Comparison of ENCODE assay signal across 16 mouse cellular contexts in genomic region chr6:141308451-141308850, GRCm38 (mm10). TPM values are rescaled to one million over a fixed set of nuclear protein-coding genes. Genes with fewer than 3 reads are reported as not detected.
DNase-seq lines count a peak whose midpoint lies in the region; ATAC-seq and TF ChIP-seq lines count a peak whose summit lies in the region.
"Had no signal": no experiment of that assay in that cellular context is flagged by ENCODE, and none has a peak within 500 bp of the region (broad histone marks: within the 10 kb centered on the region; RNA-seq: fewer than 3 reads in every experiment).

No protein-coding gene starts in this region.

- peaks cover 11% of the 10 kb centered on the region for H3K4me1 ChIP-seq in lung, adult 2 months (ENCODE audit: control insufficient read depth, insufficient read depth, low read length)
- peaks cover 9% of the 10 kb centered on the region for H3K4me1 ChIP-seq in heart, embryonic 16.5 days (ENCODE audit: control insufficient read depth, insufficient read depth, low read length)
- no peaks in the 10 kb centered on the region for H3K4me1 ChIP-seq in liver, postnatal 0 days (ENCODE audit: insufficient read depth)
- H3K4me1 ChIP-seq: embryonic facial prominence, embryonic 12.5 days had no signal

- no peaks in the 10 kb centered on the region for H3K36me3 ChIP-seq in heart, embryonic 16.5 days (ENCODE audit: control insufficient read depth, insufficient read depth)
- no peaks in the 10 kb centered on the region for H3K36me3 ChIP-seq in liver, postnatal 0 days (replicated peaks; ENCODE audit: insufficient read depth, low read length)
- H3K36me3 ChIP-seq: embryonic facial prominence, embryonic 12.5 days; heart, embryonic 15.5 days; lung, embryonic 15.5 days had no signal

- TF ChIP-seq CTCF in lung, adult 2 months (IDR thresholded peaks at IDR 0.05; ENCODE audit: insufficient read depth, low read length) = no peak
- TF ChIP-seq CTCF in liver, postnatal 0 days (IDR thresholded peaks at IDR 0.05; ENCODE audit: low read depth) = no peak

- no peak for TF ChIP-seq EP300 in liver, postnatal 0 days (IDR thresholded peaks at IDR 0.05; ENCODE audit: low read depth)

- ATAC-seq in heart, embryonic 16.5 days (replicated peaks; ENCODE audit: extremely low read depth, insufficient read depth, low FRiP score) = no peak
- no peak for ATAC-seq in liver, postnatal 0 days

- DNase-seq in adrenal gland, postnatal 14 days = peak; percentile 50
- no peak for DNase-seq in adrenal gland, adult 2 months
- peak; percentile 9 to 24 for DNase-seq in lung, adult 18-20 months
- no peak for DNase-seq in lung, adult 2 months
- peak; percentile 13 to 60 for DNase-seq in kidney, postnatal 36 days
- no peak for DNase-seq in spleen, postnatal 14 days (ENCODE audit: low spot score in 2 of 2)
- DNase-seq in liver, postnatal 0 days = no peak
- DNase-seq: adrenal gland, adult 8-10 months; cerebellum, postnatal 36 days; right cerebral cortex, postnatal 14 days; thymus, postnatal 25 days had no signal

- H3K9ac ChIP-seq in heart, embryonic 16.5 days (ENCODE audit: low read length) = no peak overlapping the region
- H3K9ac ChIP-seq in liver, postnatal 0 days (replicated peaks) = no peak overlapping the region
- H3K9ac ChIP-seq: embryonic facial prominence, embryonic 12.5 days; heart, embryonic 15.5 days; lung, embryonic 15.5 days had no signal

- no peaks in the 10 kb centered on the region for H3K27me3 ChIP-seq in heart, embryonic 16.5 days (ENCODE audit: control insufficient read depth, insufficient read depth, low read length)
- H3K27me3 ChIP-seq in liver, postnatal 0 days (ENCODE audit: insufficient read depth, low read length) = no peaks in the 10 kb centered on the region
- H3K27me3 ChIP-seq: embryonic facial prominence, embryonic 12.5 days; heart, embryonic 15.5 days; lung, embryonic 15.5 days had no signal

- no peaks in the 10 kb centered on the region for H3K9me3 ChIP-seq in heart, embryonic 16.5 days (replicated peaks; ENCODE audit: control insufficient read depth, low read length)
- H3K9me3 ChIP-seq in liver, postnatal 0 days (ENCODE audit: low read length) = no peaks in the 10 kb centered on the region
- H3K9me3 ChIP-seq: embryonic facial prominence, embryonic 12.5 days; heart, embryonic 15.5 days; lung, embryonic 15.5 days had no signal

- no peak overlapping the region for H3K4me3 ChIP-seq in lung, adult 2 months (replicated peaks; ENCODE audit: extremely low read depth, low read depth, low read length)
- no peak overlapping the region for H3K4me3 ChIP-seq in heart, embryonic 16.5 days (ENCODE audit: low read length)
- no peak overlapping the region for H3K4me3 ChIP-seq in liver, postnatal 0 days (ENCODE audit: low read depth, low read length)
- H3K4me3 ChIP-seq: embryonic facial prominence, embryonic 12.5 days; heart, embryonic 15.5 days; lung, embryonic 15.5 days had no signal

- no peak overlapping the region for H3K4me2 ChIP-seq in heart, embryonic 16.5 days (ENCODE audit: low read depth, low read length)
- H3K4me2 ChIP-seq in liver, postnatal 0 days (ENCODE audit: low read depth, low read length) = no peak overlapping the region
- H3K4me2 ChIP-seq: embryonic facial prominence, embryonic 12.5 days; heart, embryonic 15.5 days; lung, embryonic 15.5 days; midbrain, embryonic 11.5 days had no signal

- TF ChIP-seq POLR2A in lung, adult 2 months (IDR thresholded peaks at IDR 0.05; ENCODE audit: borderline replicate concordance, extremely low read depth, low read depth, low read length) = no peak

- peak overlapping the region; percentile 37; the same call in 1 of the 2 replicates for H3K27ac ChIP-seq in heart, embryonic 16.5 days (ENCODE audit: low read length)
- no peak overlapping the region for H3K27ac ChIP-seq in liver, postnatal 0 days (ENCODE audit: low read depth)
- H3K27ac ChIP-seq: embryonic facial prominence, embryonic 12.5 days; heart, embryonic 15.5 days; lung, embryonic 15.5 days had no signal

- 29% methylated on average over 2 of the region's 2 CpGs for WGBS in lung, adult 2 months
- 47% methylated on average over 2 of the region's 2 CpGs for WGBS in heart, embryonic 16.5 days
- WGBS in liver, postnatal 0 days (ENCODE audit: insufficient replicate concordance) = 56% methylated on average over 2 of the region's 2 CpGs

RNA-seq across cellular contexts. Expression of gene Pde3a, which starts 59.4 kb away (rescaled TPM):
- total RNA-seq in adrenal gland, postnatal 14 days (2021) = 15.6 and 16.5 TPM in 2 replicates
- total RNA-seq in adrenal gland, adult 2 months (2021) = 10 to 100 TPM; 11.4 to 17.3 TPM
- polyA plus RNA-seq in adrenal gland, adult 2 months (2012; rRNA removed) = 4.2 and 4.5 TPM in 2 replicates
- 22.7 and 25.8 TPM in 2 replicates for polyA plus RNA-seq in lung, adult 2 months (2012; rRNA removed)
- polyA plus RNA-seq in heart, embryonic 16.5 days (2015; fragmentation: Nextera tagmentation; extraction: Ambion mirVana) = 10.0 and 12.1 TPM in 2 replicates
- 1.3 TPM in 2 replicates for polyA plus RNA-seq in liver, postnatal 0 days (2015; fragmentation: Nextera tagmentation; extraction: Ambion mirVana)

Comparison
In these comparisons a context has a peak if more than half of its experiments do, and no peak if none do; other contexts are left out.
1. DNase-seq: peak in adrenal gland, postnatal 14 days (single experiment), lung, adult 18-20 months (2 of 2) and kidney, postnatal 36 days (2 of 2); none in adrenal gland, adult 2 months (single experiment), lung, adult 2 months (single experiment), spleen, postnatal 14 days (0 of 2) and liver, postnatal 0 days (single experiment).